Mouse (Mus musculus): Measurements from ENCODE around the gene Crtc1. TPM values are rescaled to one million over a fixed set of nuclear protein-coding genes. Genes with fewer than 3 reads are reported as not detected.

Gene Crtc1
- total RNA-seq, 2 experiments from 2014 or later, result 120 to 139 TPM

DNA sequence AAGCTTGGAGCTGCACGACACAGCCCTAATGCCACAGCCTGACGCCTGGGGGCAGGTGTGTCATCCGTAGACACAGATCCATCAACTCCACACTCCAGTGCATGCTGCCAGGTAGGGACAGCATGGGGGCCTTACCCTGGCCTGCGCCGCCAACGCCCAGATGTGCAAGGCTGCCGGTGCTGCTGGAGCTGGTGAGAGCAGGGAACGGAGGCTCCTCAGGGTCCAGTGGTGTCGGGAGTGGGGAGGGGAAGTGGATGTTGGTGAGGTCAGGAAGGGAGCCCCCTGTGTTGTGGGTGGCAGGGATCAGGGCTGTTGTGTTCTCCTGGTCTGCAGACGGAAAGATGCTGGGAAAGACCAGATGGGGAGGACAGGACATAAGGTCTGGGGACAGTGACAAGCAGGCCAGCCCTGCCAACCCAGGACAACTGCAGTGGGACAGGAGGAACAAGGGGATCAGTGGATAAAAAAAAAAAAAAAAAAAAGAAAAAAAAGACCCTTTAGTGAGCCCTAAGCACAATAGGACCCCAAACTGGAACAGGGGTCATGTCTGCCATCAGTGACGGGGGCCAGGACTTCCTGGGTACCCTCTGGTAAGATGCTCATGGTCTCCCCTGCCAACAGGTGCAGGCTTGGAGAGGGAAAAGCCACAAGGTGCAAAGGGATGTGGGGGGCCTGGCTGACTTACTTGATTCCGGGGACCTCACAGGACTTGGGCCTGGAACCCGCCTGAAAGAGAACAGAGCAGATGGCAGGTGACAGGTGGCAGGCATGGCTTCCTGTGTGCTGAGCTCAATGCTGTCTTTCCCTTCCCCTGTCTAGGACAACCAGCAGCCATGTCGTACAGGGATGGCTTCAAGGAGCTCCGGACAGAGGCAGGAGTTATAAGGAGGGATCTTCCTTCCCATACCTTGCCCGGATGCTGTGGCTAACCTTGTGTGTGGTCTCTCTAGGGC lies 41.5 kb downstream of the Crtc1 start:
- no peak for DNase-seq (ENCODE audit: low spot score in 2 of 2)
- intact Hi-C loops (cut with DNase I), result no loop called here

DNA sequence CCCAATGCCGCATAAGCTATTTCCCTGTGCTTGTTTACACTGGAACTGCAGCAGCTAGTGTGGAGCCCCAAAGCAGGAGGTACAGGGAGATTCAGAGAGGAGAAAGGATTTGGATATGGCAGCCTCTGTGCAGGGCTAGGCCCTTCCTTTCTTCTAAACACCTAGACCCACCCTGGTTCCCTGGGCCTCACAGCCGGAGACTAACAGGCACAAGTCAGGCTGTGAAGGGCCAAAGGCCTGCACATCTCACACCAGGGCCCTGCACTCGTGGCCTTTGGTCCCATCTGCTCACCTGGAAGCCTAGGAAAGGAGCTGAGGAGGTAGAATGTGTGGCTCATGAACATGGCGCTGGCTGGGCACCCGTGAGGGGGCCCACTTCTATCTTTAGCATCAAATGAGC lies 43.2 kb downstream of the Crtc1 start:
- intact Hi-C loops (cut with DNase I), result no loop called here
- no peak for DNase-seq (ENCODE audit: low spot score in 2 of 2)

DNA sequence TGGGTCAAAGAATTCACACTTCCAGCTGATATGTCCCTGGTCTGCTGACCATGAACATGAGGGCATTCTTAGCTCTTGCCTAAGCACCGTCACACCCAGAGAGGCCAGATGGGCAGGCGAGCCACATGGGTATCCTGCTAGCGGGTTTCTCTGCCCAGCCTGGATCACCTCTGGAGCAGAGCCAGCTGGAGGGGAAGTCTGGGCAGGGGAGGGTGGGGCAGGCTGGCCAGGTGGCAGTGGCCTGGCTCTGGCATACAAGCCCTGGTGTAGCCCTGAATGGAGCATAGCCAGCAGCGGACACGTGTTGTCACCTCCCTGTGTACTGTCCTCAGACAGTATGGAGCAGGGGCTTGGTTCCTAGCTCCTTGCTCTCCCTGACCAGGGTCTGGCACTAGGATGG lies 43.7 kb downstream of the Crtc1 start:
- DNase-seq (ENCODE audit: low spot score in 2 of 2), result no peak
- intact Hi-C loops (cut with DNase I), result no loop called here

DNA sequence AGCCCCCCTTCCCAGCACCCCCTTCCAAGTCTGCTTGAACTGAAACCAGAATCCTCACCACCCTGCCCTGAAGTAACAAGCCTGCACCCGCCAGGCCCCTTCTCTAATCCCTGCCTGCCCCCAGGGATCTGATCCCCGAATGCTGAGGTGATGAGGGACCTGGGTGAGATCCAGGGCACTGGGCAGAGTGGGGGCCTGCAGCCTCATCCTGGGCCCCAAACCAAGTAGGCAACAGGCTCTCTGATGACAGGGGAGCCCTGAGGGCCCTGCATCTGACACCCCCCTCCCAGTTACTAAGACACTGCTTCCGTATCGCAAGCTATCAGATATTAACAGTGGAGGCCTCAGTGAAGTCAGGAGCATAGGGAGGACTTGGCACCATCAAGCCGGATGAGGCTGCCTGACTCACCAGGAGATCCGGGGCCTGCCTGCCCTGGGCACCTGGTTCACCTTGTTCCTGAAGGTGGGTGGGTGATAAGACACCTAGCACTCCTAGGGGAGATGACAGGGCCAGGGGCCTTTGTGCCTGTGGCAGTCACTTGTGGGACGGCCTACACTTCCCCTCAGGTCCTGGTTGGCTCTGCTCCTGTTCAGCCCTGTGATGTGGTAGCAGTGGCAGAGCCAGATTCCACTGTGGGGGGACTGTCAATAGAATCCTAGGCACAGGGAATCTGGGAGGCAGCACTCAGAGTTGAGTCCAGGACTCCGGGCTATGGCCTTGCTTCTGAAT lies 44.9 kb downstream of the Crtc1 start:
- intact Hi-C loops (cut with DNase I), result no loop called here
- DNase-seq (ENCODE audit: low spot score in 2 of 2), result no peak

DNA sequence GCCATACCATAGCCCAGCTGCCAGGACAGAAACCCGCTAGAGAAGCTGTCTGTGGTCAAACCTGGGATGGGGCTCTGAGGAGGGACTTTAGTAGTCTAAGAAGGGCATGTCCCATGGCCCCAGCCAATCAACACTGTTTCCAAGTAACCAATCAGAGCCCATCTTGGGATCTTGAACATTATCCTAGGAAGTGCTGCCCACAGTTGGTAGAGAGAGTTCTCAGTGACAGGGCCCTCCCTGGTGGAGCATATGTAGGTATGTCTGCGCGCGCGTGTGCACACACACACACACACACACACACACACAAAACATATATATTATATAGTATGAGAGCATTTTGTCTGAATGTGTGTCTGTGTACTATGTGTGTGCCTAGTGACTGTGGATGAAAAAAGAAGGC lies 46.3 kb downstream of the Crtc1 start:
- intact Hi-C loops (cut with DNase I), result no loop called here

DNA sequence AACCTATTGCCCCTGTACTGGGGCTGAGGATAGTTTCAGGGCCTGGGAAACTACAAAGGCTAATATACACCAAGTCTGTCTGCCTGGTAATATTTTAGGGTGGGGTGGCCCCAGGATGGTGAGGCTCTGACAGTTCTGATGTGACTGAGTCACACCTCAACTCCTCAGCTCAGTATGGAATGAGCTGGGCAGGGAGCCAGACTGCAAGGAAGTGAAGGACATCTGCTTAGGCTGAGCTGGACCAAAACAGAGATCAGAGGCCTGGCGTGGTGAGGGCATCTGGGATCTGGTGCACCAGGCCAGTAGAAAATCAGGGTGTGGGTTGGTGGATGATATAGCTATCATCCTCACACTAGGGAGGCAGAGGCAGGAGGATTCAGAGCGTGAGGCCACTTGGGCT lies 49.7 kb downstream of the Crtc1 start:
- peak in 1 of 2 experiments; percentile 30 for DNase-seq (ENCODE audit: low spot score in 2 of 2)
- intact Hi-C loops (cut with DNase I), result no loop called here

More for the DNA sequence above, 46.3 kb downstream of the Crtc1 start:
- no peak for DNase-seq (ENCODE audit: low spot score in 2 of 2)

DNA sequence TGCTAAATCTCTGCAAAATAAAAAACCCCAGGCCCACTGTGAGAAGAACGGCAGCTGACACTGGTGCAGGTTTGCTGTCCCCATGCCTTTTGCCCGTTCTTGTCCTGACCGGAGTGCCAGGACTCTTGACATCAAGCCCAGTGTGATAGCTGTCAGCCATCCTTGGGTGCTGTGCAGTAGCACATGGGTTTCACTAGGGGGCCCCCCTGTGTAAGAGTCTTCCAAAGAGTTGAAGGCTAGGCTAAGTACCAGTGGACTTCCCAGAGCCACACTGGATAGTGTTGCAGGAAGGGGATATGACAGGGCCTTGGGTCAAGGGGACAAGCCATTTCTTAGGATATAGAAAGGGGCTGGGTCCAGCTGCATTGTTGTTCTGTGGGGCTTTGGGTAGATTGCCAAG lies 56.1 kb downstream of the Crtc1 start:
- intact Hi-C loops (cut with DNase I), result loop anchor here (1.0 kb wide), 1 partner anchor 120 kb away; no protein-coding TSS in a partner anchor

DNA sequence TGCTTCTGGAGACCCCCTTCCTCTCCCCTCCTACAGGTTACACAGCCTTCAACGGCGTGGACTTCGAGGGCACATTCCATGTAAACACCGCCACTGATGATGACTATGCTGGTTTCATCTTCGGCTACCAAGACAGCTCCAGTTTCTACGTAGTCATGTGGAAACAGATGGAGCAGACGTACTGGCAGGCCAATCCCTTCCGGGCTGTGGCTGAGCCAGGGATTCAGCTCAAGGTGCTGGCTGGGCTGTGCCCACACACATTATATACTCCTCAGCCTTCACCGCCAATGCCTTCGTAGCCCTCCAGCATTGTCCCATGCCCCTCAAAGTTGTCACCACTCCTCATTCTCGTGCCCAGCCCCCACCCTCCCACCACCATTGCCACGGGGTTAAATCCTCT lies 59.3 kb downstream of the Crtc1 start:
- peak; percentile 21 to 70 for DNase-seq (ENCODE audit: low spot score in 2 of 2)
- intact Hi-C loops (cut with DNase I), result no loop called here

More for the DNA sequence above, 56.1 kb downstream of the Crtc1 start:
- DNase-seq (ENCODE audit: low spot score in 2 of 2), result peak; percentile 52 to 74

DNA sequence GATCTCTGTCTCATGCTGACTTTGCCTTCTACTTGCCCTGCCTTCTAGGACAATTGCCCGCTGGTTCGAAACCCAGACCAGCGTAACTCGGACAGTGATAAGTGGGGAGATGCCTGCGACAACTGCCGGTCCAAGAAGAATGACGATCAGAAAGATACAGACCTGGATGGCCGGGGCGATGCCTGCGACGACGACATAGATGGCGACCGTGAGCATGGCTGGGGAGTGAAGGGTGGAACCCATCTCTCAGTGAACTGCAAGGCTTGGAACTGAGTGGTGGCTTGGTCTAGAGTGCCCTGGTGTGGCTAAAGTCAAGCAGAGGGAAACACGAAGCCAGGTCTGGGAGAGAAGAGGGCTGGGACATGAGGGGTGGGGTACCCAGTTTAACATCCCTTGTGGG lies 62.3 kb downstream of the Crtc1 start:
- intact Hi-C loops (cut with DNase I), result no loop called here
- no peak for DNase-seq (ENCODE audit: low spot score in 2 of 2)

DNA sequence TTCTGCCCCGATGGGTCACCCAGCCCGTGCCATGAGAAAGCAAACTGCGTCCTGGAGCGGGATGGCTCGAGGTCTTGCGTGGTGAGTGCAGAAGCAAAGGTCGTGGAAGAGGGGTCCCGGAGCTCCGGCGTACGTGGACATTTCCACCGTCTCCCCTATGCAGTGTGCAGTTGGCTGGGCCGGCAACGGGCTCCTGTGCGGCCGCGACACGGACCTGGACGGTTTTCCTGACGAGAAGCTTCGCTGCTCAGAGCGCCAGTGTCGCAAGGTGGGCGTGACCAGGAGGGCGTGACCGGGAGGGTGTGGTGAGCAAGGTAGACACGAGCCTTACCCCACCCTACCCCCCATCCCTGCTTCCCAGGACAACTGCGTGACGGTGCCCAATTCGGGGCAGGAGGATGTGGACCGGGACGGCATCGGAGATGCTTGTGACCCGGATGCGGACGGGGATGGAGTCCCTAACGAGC lies 63.1 kb downstream of the Crtc1 start:
- intact Hi-C loops (cut with DNase I), result no loop called here
- no peak for DNase-seq (ENCODE audit: low spot score in 2 of 2)

DNA sequence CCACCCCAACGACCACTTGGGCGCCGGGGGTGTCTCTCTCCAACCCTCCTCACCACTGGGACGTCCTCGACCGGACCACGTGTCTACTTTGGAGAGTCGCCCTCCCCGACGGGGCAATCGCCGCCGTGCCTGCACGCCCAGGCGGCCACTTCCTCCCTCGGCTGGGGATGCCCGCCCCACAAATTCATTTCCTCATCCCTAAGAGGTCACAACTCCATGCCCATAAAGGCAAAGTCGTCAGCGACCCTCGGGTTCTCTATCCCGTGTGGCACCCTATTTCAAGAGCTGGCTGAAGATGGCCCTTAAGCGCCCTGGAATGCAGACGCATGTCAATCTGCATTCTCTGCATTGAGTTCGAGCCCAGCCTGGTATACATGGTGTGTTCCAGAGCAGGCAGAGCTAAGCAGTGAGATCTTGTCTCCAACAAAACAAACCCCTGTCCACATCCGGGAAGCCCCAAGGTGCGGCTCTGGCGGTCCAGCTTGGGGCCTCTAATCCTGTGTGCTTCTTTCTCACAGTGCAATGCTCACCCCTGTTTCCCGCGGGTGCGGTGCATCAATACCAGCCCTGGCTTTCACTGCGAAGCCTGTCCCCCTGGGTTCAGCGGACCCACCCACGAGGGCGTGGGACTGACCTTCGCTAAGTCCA lies 64.0 kb downstream of the Crtc1 start:
- intact Hi-C loops (cut with DNase I), result no loop called here
- DNase-seq (ENCODE audit: low spot score in 2 of 2), result no peak

DNA sequence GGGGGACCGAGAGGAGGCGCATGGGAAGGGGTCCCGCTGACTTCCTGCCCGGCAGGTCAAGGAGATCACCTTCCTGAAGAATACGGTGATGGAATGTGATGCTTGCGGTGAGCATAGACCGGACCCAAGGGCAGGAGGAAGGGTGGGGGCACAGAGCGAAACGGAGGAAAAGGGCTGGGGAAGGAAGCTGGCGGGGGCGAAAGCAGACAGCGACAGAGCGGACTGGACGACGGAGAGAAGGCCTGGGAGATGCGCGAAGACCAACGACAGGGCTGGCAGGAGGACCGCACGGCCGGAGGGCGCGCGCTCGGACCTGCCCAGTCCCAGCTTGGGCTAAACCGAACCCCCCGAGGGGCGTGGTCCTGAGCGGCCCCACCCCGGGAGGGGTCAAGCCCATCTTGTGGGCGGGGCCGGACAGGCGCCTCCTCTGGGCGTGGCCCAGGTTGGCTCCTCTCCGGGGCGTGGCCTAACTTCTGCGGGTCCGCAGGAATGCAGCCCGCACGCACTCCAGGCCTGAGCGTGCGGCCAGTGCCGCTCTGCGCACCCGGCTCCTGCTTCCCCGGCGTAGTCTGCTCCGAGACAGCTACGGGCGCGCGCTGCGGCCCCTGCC lies 65.0 kb downstream of the Crtc1 start:
- DNase-seq (ENCODE audit: low spot score in 2 of 2), result no peak
- intact Hi-C loops (cut with DNase I), result no loop called here

DNA sequence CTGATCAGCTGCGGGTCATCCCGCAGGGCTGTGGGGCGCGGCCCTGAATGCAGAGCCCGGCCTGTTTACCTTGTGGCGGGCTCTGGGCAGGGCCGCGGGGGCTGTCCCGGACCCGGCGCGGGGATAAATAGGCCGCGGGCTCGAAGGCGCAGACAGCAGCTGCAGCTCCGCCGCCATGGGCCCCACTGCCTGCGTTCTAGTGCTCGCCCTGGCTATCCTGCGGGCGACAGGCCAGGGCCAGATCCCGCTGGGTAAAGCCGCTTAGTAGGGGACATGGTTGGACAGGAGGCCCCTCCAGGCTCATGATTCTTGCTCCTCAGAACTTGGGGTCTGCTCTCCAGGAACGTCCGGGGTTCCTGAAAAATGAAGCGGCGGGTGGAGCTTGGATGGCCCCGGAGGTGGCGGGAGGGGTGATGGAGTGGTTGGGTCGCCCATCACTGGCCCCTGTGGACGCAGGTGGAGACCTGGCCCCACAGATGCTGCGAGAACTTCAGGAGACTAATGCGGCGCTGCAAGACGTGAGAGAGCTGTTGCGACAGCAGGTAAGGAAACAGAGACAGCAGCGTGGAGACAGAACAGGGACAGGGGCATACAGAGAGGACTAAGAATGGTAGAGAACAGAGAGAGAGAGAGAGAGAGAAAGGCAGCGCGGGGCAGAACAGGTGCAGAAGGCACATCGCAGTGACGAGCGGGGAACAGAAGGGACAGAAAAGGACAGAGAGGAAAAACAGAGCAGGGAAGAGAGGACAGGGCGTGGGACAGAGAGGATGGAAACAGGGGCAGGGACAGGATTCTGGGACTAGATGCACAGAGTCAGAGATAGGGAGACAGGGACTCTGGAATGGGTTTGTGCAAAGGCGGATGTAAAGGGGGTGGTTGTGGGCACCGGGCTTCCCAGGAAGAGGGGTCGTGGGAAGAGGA lies 65.7 kb downstream of the Crtc1 start, which contains the start of gene Comp:
TSS of gene Comp (plus strand) at position 162 of the 921 bp plus-strand sequence.
- intact Hi-C loops (cut with DNase I), result no loop called here
- no peak for DNase-seq (ENCODE audit: low spot score in 2 of 2)

DNA sequence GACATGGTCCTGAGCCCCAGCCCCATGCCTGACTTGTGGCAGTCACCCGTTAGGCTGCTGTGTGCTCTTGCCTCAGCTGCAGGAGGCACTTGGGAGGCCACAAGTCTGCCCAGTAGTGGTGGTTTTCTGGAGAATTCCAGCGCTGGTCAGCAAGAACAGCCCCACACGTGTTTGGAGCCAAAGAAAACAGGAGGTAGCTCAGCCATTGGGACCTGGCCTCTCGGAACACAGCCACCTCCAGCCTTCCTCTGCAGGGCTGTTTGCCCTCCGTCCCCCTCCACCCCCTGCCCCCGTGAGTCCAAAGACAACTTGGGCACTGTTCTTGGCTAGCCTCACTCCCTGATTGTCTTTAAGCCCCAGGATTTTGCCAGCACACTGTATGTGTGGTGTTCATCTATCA lies 67.4 kb downstream of the Crtc1 start:
- intact Hi-C loops (cut with DNase I), result no loop called here
- no peak for DNase-seq (ENCODE audit: low spot score in 2 of 2)

DNA sequence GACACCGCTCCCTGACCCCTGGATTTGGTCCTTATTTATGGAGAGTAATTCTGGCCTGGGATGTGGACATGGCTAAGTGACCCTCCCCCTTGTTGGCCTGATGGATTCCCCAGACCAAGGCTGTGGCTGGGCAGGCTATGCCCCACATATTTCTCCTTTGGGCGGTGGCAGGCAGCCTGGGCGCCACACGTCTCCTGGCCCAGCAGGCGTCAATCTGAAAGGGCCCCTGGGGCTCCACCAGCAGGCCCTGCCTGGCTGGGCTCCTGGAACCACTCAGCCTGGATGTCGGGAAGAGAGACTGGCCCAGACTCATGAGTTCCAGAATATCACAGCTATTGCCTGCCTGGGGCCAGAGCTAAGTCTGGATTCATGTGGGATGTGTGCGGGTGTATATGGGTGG lies 68.9 kb downstream of the Crtc1 start:
- no peak for DNase-seq (ENCODE audit: low spot score in 2 of 2)
- intact Hi-C loops (cut with DNase I), result no loop called here

DNA sequence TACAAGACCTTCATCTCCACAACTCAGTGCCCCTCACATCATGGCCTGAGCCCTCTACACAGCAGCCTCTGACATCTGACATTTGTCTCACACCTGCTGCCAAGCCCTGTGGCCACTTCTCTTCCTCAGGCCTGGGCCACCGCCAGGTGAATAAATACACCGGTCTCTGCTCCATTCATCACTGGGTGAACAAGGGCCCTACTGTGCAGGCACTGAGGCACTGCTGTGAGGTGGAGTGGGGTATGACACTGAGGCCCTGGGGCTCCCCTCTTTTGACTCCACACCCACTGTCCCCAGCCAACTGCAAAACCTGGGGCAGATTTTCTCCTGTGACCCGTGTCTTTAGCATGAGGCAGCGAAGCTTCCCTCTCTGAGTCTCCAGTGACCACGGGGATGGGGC lies 72.8 kb downstream of the Crtc1 start:
- DNase-seq (ENCODE audit: low spot score in 2 of 2), result no peak
- intact Hi-C loops (cut with DNase I), result no loop called here

DNA sequence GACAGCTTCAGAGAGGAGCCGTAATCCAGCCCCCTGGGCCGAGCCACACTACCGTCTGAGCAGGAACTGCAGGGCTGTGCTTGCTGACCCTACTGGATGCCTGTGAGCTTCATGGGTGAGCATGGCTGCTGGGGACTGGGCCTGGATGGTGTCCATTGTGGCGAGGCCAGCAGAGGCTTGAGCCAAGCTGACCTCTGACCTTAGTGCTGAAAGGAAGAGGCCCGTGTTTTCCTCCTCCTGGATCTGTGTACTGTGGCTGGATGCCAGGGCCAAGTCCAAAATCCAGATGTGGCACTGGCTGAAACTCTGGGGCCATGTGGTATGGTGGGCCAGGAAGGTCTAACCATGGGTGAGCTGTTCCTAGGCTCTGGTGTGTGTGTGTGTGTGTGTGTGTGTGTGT lies 75.3 kb downstream of the Crtc1 start:
- no peak for DNase-seq (ENCODE audit: low spot score in 2 of 2)

DNA sequence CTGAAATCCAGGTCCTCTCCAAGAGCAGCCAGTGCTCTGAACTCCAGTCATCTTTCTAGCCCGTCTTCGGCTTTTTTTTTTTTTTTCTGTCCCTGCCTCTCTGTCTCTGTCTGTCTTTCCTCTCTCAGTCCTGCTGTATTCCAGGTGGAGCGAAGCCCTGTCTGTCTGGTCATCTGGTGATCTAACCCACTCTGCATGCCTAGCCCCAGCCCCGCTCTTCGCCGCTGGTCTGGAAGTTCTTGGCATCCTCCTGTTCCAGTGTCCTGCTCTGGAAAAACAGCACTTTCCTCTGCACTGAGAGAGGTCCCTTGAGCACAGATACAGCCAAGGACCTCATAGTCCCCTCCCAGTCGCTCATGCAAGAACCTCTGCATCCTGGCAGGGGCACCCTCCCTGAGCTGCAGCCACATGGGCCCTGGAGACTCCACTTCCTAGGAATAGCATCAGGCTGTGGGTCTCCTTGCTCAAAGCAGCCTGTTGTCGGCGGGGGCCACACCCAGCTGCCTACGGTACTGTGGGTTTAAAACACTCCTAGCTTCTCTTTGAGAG lies 77.8 kb downstream of the Crtc1 start:
- intact Hi-C loops (cut with DNase I), result no loop called here
- no peak for DNase-seq (ENCODE audit: low spot score in 2 of 2)

More for the DNA sequence above, 75.3 kb downstream of the Crtc1 start:
- intact Hi-C loops (cut with DNase I), result no loop called here

All from left cerebral cortex, postnatal 25 days (tissue).